Mouse (Mus musculus) hindbrain, embryonic 12.5 days (tissue): ENCODE measurements around the gene Calm3. TPM values are rescaled to one million over a fixed set of nuclear protein-coding genes. Genes with fewer than 3 reads are reported as not detected.
"Not testable (repeated sequence)": the region's sequence is repeated elsewhere in the genome, so short reads cannot be mapped to it uniquely, and the experiment has no call there.

Source experiments
- ATAC-seq: fragments of 200-750 bp; cut with Nextera tagmentation; 2 replicates; pipeline ENCODE4 v1.8.0; 2017; ENCODE audit warnings: moderate TSS enrichment; ENCODE audit not compliant: low FRiP score
- H3K27ac ChIP-seq: fragments of 300-500 bp; sonication (generic); 2 replicates; pipeline ENCODE4 v1.5.1; 2016; ENCODE audit warnings: mild to moderate bottlenecking
- H3K27me3 ChIP-seq: fragments of 300-500 bp; sonication (generic); 2 replicates; pipeline ENCODE4 v1.6.1; 2016; ENCODE audit warnings: mild to moderate bottlenecking
- H3K36me3 ChIP-seq: fragments of 300-500 bp; sonication (generic); 2 replicates; pipeline ENCODE4 v1.6.1; 2016; ENCODE audit warnings: mild to moderate bottlenecking
- H3K4me1 ChIP-seq: fragments of 300-500 bp; sonication (generic); 2 replicates; pipeline ENCODE4 v1.6.1; 2016
- H3K4me2 ChIP-seq: fragments of 300-500 bp; sonication (generic); replicated peaks from 2 replicates; pipeline ENCODE4 v1.6.1; 2016; ENCODE audit warnings: mild to moderate bottlenecking
- H3K4me3 ChIP-seq: fragments of 300-500 bp; sonication (generic); 2 replicates; pipeline ENCODE4 v1.5.1; 2016; ENCODE audit warnings: mild to moderate bottlenecking
- H3K9ac ChIP-seq: fragments of 300-500 bp; sonication (generic); 2 replicates; pipeline ENCODE4 v1.6.1; 2016; ENCODE audit warnings: mild to moderate bottlenecking, moderate library complexity
- H3K9me3 ChIP-seq: fragments of 300-500 bp; sonication (generic); replicated peaks from 2 replicates; pipeline ENCODE4 v1.6.1; 2016; ENCODE audit warnings: mild to moderate bottlenecking
- WGBS: fragments of 180-500 bp; shearing (Covaris S2); methylation state at CpG from one replicate; pipeline ENCODE4 v1.1.7; 2016; 5-methylcytosine and 5-hydroxymethylcytosine counted together
- polyA plus RNA-seq: library from polyadenylated mRNA; unstranded; fragments of >200 nt; fragmentation: Nextera tagmentation; extraction: Ambion mirVana; gene quantifications from 2 replicates; pipeline ENCODE4 v1.2.1, GENCODE M21; 2016

Calm3 gene
- 185 and 210 TPM in 2 replicates for polyA plus RNA-seq

- Histone ChIP-seq H3K36me3 (peaks cover 6% of the 10 kb centered on the region), H3K9ac (peak within 1 kb of the TSS; percentile 98), H3K4me3 (peak within 1 kb of the TSS; percentile 92), H3K4me2 (peak within 1 kb of the TSS; percentile 91), H3K27me3 (no peaks in the 10 kb centered on the region), H3K9me3 (no peaks in the 10 kb centered on the region), H3K4me1 (peaks cover 37% of the 10 kb centered on the region), H3K27ac (peak within 1 kb of the TSS; percentile 99)
- ATAC-seq: peak; percentile 93
- WGBS: 2% methylated on average over 60 of the region's 64 CpGs
Measured at GRCm38 (mm10) chr7:16924037-16924834, at the start of gene Calm3. TSS of gene Calm3 (minus strand) at chr7:16924114.

- no peak overlapping the region for H3K4me2 ChIP-seq
- 81% methylated on average over 3 of the region's 3 CpGs for WGBS
- H3K9me3 ChIP-seq: 0 out of 2 replicates have a peak, but pooled peaks cover 4% of the 10 kb centered on the region
- no peaks in the 10 kb centered on the region for H3K4me1 ChIP-seq
- H3K4me3 ChIP-seq: no peak overlapping the region
- no peaks in the 10 kb centered on the region for H3K27me3 ChIP-seq
- H3K9ac ChIP-seq: no peak overlapping the region
- H3K27ac ChIP-seq: no peak overlapping the region
- ATAC-seq: no peak
- no peaks in the 10 kb centered on the region for H3K36me3 ChIP-seq
Measured at GRCm38 (mm10) chr7:16971160-16971559, 47.2 kb upstream of the Calm3 start.

- H3K36me3 ChIP-seq: no peaks in the 10 kb centered on the region
- no peak overlapping the region for H3K4me3 ChIP-seq
- H3K9me3 ChIP-seq: 0 out of 2 replicates have a peak, but pooled peaks cover 4% of the 10 kb centered on the region
- no peaks in the 10 kb centered on the region for H3K27me3 ChIP-seq
- ATAC-seq: no peak
- 88% methylated on average over 6 of the region's 6 CpGs for WGBS
- H3K9ac ChIP-seq: no peak overlapping the region
- H3K4me1 ChIP-seq: no peaks in the 10 kb centered on the region
- no peak overlapping the region for H3K4me2 ChIP-seq
- no peak overlapping the region for H3K27ac ChIP-seq
Measured at GRCm38 (mm10) chr7:16968414-16968813, 44.5 kb upstream of the Calm3 start.

- Histone ChIP-seq H3K27ac (no peak overlapping the region), H3K9me3 (no peaks in the 10 kb centered on the region), H3K4me2 (peak overlapping the region; percentile 22), H3K4me1 (peaks cover 41% of the 10 kb centered on the region), H3K27me3 (no peaks in the 10 kb centered on the region), H3K9ac (no peak overlapping the region), H3K4me3 (no peak overlapping the region), H3K36me3 (peaks cover 8% of the 10 kb centered on the region)
- WGBS: 80% methylated on average over 5 of the region's 5 CpGs
- ATAC-seq: no peak
Measured at GRCm38 (mm10) chr7:16961678-16962077, 37.8 kb upstream of the Calm3 start.

GRCm38 (mm10) chr7:16959539-16960187 lies 35.7 kb upstream of the Calm3 start, which contains the start of gene Pnmal1:
TSS of gene Pnmal1 (plus strand) at chr7:16959679.
- Histone ChIP-seq H3K27ac (peak within 1 kb of the TSS; percentile 92), H3K4me3 (peak within 1 kb of the TSS; percentile 24), H3K9me3 (no peaks in the 10 kb centered on the region), H3K36me3 (peaks cover 8% of the 10 kb centered on the region), H3K27me3 (no peaks in the 10 kb centered on the region), H3K4me1 (peaks cover 46% of the 10 kb centered on the region), H3K9ac (peak within 1 kb of the TSS; percentile 25; the same call in 1 of the 2 replicates), H3K4me2 (peak within 1 kb of the TSS; percentile 53)
- WGBS: 16% methylated on average over 17 of the region's 17 CpGs
- ATAC-seq: peak; percentile 94

GRCm38 (mm10) chr7:16956410-16957265 lies 32.7 kb upstream of the Calm3 start:
- H3K4me1 ChIP-seq: peaks cover 39% of the 10 kb centered on the region
- WGBS: 46% methylated on average over 15 of the region's 15 CpGs
- peak; percentile 38; the same call in 1 of the 2 replicates for ATAC-seq

GRCm38 (mm10) chr7:16955712-16956111 lies 31.8 kb upstream of the Calm3 start:
- no peaks in the 10 kb centered on the region for H3K9me3 ChIP-seq
- H3K27ac ChIP-seq: no peak overlapping the region
- H3K4me1 ChIP-seq: peaks cover 34% of the 10 kb centered on the region
- no peaks in the 10 kb centered on the region for H3K27me3 ChIP-seq
- no peak overlapping the region for H3K4me2 ChIP-seq
- WGBS: 93% methylated on average over 4 of the region's 4 CpGs
- no peaks in the 10 kb centered on the region for H3K36me3 ChIP-seq
- no peak overlapping the region for H3K9ac ChIP-seq
- ATAC-seq: no peak
- H3K4me3 ChIP-seq: no peak overlapping the region

More at GRCm38 (mm10) chr7:16956410-16957265, 32.7 kb upstream of the Calm3 start:
- no peaks in the 10 kb centered on the region for H3K9me3 ChIP-seq
- no peak overlapping the region for H3K4me3 ChIP-seq
- no peaks in the 10 kb centered on the region for H3K27me3 ChIP-seq
- H3K27ac ChIP-seq: peak overlapping the region; percentile 79
- H3K9ac ChIP-seq: no peak overlapping the region
- no peak overlapping the region for H3K4me2 ChIP-seq
- 0 out of 2 replicates have a peak, but pooled peaks cover 4% of the 10 kb centered on the region for H3K36me3 ChIP-seq

GRCm38 (mm10) chr7:16953776-16954175 lies 29.9 kb upstream of the Calm3 start:
- H3K36me3 ChIP-seq, H3K4me2 ChIP-seq, H3K27ac ChIP-seq, ATAC-seq, H3K9me3 ChIP-seq, H3K4me3 ChIP-seq, H3K27me3 ChIP-seq, H3K9ac ChIP-seq: not testable (repeated sequence)
- WGBS: 60% methylated on average over 2 of the region's 2 CpGs
- peaks cover 34% of the 10 kb centered on the region for H3K4me1 ChIP-seq

GRCm38 (mm10) chr7:16950861-16951635 lies 27.1 kb upstream of the Calm3 start:
- Histone ChIP-seq H3K27ac (peak overlapping the region; percentile 17; the same call in 1 of the 2 replicates), H3K4me2 (no peak overlapping the region), H3K4me3 (no peak overlapping the region), H3K9me3 (no peaks in the 10 kb centered on the region), H3K27me3 (peaks cover 35% of the 10 kb centered on the region), H3K36me3 (no peaks in the 10 kb centered on the region), H3K4me1 (peaks cover 47% of the 10 kb centered on the region), H3K9ac (0 out of 2 replicates have a peak overlapping the region, but pooled peaks have one; percentile 8)
- 32% methylated on average over 18 of the region's 18 CpGs for WGBS
- peak; percentile 55 for ATAC-seq

- H3K27me3 ChIP-seq: peaks cover 43% of the 10 kb centered on the region
- peak overlapping the region; percentile 68 for H3K27ac ChIP-seq
- WGBS: 12% methylated on average over 28 of the region's 29 CpGs
- peak overlapping the region; percentile 85 for H3K4me2 ChIP-seq
- peak overlapping the region; percentile 26 for H3K4me3 ChIP-seq
- peak overlapping the region; percentile 58 for H3K9ac ChIP-seq
- H3K36me3 ChIP-seq: no peaks in the 10 kb centered on the region
- H3K4me1 ChIP-seq: peaks cover 55% of the 10 kb centered on the region
- H3K9me3 ChIP-seq: no peaks in the 10 kb centered on the region
- peak; percentile 38 for ATAC-seq
Measured at GRCm38 (mm10) chr7:16949908-16950841, 26.3 kb upstream of the Calm3 start.
